Mouse (Mus musculus) hematopoietic multipotent progenitor cell, adult 10-12 weeks (in vitro differentiated cells): ENCODE data around the gene Zfp442. TPM values are rescaled to one million over a fixed set of nuclear protein-coding genes. Genes with fewer than 3 reads are reported as not detected.

ENCODE experiments used
- polyA plus RNA-seq: library from polyadenylated mRNA; stranded (reverse); fragments of >175 nt; gene quantifications from 2 replicates; pipeline ENCODE4 v1.2.3, GENCODE M21; 2012; ENCODE audit warnings: low replicate concordance

Zfp442 gene
- polyA plus RNA-seq: 0.06 TPM in 1 of 2 replicates, not detected in the other

DNA sequence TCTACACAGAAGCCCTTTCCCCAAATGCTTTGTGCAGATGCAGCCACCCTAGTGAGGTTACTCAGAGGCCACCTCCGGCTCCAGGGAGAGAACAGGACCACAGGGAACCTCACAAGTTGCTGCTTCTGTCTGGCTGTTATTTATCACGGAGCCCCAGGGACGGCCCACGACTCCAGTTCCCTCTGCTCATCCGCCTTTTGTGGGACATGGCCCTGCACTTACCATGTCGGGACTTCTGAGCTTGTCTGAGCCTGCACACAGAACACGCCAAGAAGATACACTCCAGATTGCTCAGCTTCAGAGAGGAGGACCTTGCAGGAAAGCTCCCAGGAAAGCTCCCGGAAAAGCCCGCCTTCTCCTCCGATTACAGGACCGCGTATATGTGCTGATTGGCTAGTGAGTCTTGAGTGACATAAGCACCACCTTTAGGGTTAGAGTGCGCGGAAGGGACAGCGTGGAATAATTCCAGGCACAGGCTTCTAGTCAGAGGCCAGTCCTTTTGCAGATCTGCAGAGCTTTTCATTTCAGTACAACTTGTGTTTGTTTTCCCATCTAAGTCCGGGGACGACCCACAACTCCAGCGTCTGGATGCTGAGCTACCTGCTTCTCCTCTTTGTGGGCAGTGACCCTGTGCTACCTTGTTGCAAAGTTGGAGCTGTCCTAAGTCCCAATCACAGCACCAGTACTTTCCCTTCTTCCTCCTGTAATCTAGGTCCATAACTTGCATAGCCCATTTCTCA, at the start of gene Zfp442:
Gene Zfp442, minus strand, starts transcription at position 307 of the 740 bp plus-strand sequence.

GRCm38 (mm10) chr2:150484939-150485778, 33.9 kb upstream of the Zfp442 start, which contains the start of gene Zfp345:
Gene Zfp345 (minus strand): TSS chr2:150485091.

GRCm38 (mm10) chr2:150362113-150362877, 89.0 kb downstream of the Zfp442 start, which contains the start of gene 3300002I08Rik:
Gene 3300002I08Rik (minus strand): TSS chr2:150362765.

Other genes starting within 250 kb of the Zfp442 start
- gene Zfp937, start 233.4 kb downstream of the Zfp442 start, polyA plus RNA-seq: 0.11 TPM in 1 of 2 replicates, not detected in the other
- gene Gm21994, start 195.9 kb downstream of the Zfp442 start, polyA plus RNA-seq: 0.28 and 0.33 TPM in 2 replicates
- gene Gm14124, start 194.0 kb downstream of the Zfp442 start, polyA plus RNA-seq: not detected in 2 replicates
- not detected in 2 replicates for gene Gm10130, start 127.8 kb downstream of the Zfp442 start, polyA plus RNA-seq
- not detected in 2 replicates for gene 3300002I08Rik, start 88.7 kb downstream of the Zfp442 start, polyA plus RNA-seq
- gene Zfp345, start 33.6 kb upstream of the Zfp442 start, polyA plus RNA-seq: not detected in 2 replicates
- 1.3 and 1.5 TPM in 2 replicates for gene Cst7, start 118.9 kb upstream of the Zfp442 start, polyA plus RNA-seq
- 32.5 and 120 TPM in 2 replicates for gene Apmap, start 157.1 kb upstream of the Zfp442 start, polyA plus RNA-seq
- 19.7 and 56.1 TPM in 2 replicates for gene Acss1, start 217.0 kb upstream of the Zfp442 start, polyA plus RNA-seq
- 0.09 TPM in 1 of 2 replicates, not detected in the other for gene Vsx1, start 237.9 kb upstream of the Zfp442 start, polyA plus RNA-seq